Mouse (Mus musculus): ENCODE results near the gene Trex2. TPM values are rescaled to one million over a fixed set of nuclear protein-coding genes. Genes with fewer than 3 reads are reported as not detected.
"Not testable (repeated sequence)": the region's sequence is repeated elsewhere in the genome, so short reads cannot be mapped to it uniquely, and the experiment has no call there.

Trex2 gene
- polyA plus RNA-seq, 1 experiment = not detected

DNA sequence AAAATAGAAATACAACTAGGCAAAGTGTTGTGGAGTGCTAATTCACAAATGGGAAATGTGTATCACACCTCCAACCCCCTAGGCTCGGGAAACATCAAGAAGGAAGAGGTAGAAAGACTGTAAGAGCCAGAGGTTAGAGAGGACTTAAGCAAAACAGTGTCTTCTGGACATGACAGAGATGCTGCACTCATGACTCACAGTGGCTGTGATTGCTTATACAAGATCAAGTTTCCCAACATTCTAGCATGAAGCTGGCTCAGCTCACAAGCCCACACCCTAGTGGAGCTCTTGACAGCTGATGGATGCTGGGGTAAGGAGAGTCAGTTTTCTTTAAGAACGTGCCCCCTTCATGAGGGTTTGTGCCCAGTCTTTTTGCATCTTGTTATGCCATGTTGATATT, 6.3 kb upstream of the Trex2 start:
- Histone ChIP-seq H3K4me1 (ENCODE audit: control insufficient read depth, insufficient read depth, low read length) (peaks cover 9% of the 10 kb centered on the region), H3K4me3 (ENCODE audit: insufficient read depth, low read length) (no peak overlapping the region), H3K27ac (ENCODE audit: insufficient read depth, low read depth, low read length) (no peak overlapping the region)
- TF ChIP-seq CTCF (IDR thresholded peaks at IDR 0.05; ENCODE audit: low read depth, low read length) (no peak), POLR2A (IDR thresholded peaks at IDR 0.05; ENCODE audit: borderline replicate concordance, low read depth, low read length) (no peak)

DNA sequence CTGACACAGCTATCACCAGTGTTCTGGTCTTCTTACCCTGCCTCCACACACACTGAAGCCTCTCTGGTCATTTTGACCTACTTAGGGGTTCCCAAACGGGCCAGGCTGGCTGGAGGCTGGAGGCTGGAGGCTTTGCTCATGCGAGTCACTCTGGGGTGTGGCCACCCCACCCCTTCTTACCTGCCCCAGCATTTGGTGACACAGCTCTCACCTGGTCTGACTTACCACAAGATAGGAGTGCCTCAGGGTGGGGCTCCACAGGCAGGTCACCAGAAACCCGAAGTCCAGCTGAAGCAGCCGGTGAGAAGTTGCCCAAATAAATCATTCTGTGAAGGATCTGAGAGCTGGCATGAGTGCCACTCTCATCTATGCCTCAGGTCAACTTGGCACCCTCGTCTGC, 2.3 kb downstream of the Trex2 start:
- TF ChIP-seq POLR2A (IDR thresholded peaks at IDR 0.05; ENCODE audit: borderline replicate concordance, low read depth, low read length) (no peak), CTCF (IDR thresholded peaks at IDR 0.05; ENCODE audit: low read depth, low read length) (no peak)
- no peak overlapping the region for H3K27ac ChIP-seq (ENCODE audit: insufficient read depth, low read depth, low read length)
- H3K4me1 ChIP-seq (ENCODE audit: control insufficient read depth, insufficient read depth, low read length) = no peaks in the 10 kb centered on the region

DNA sequence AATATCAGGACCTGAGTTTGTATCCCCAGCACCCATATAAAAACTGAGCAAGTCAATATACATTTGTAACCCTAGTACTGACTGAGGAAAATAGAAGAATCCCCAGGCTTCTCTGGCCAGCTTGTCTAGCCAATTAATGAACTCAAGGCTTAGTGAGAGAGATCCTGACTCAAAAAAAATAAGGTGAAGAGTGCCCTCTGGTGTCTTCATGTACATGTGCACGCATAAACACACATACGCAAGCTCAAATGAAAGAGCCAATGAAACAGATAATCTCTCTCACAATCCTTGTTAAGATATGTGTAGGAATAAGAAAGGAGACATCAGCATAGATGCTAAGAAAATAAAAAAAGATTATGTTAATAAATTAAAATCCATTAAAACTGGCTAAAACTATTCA, 5.1 kb downstream of the Trex2 start:
- Histone ChIP-seq H3K4me1 (ENCODE audit: control insufficient read depth, insufficient read depth, low read length) (no peaks in the 10 kb centered on the region), H3K27ac (ENCODE audit: insufficient read depth, low read depth, low read length) (no peak overlapping the region), H3K4me3 (ENCODE audit: insufficient read depth, low read length) (no peak overlapping the region)
- no peak for TF ChIP-seq CTCF (IDR thresholded peaks at IDR 0.05; ENCODE audit: low read depth, low read length)
- TF ChIP-seq POLR2A (IDR thresholded peaks at IDR 0.05; ENCODE audit: borderline replicate concordance, low read depth, low read length) = no peak

More for the DNA sequence above, 2.3 kb downstream of the Trex2 start:
- H3K4me3 ChIP-seq (ENCODE audit: insufficient read depth, low read length) = no peak overlapping the region

- TF ChIP-seq POLR2A (IDR thresholded peaks at IDR 0.05; ENCODE audit: borderline replicate concordance, low read depth, low read length) = no peak
- no peak overlapping the region for H3K4me3 ChIP-seq (ENCODE audit: insufficient read depth, low read length)
- no peak overlapping the region for H3K27ac ChIP-seq (ENCODE audit: insufficient read depth, low read depth, low read length)
- H3K4me1 ChIP-seq (ENCODE audit: control insufficient read depth, insufficient read depth, low read length) = no peaks in the 10 kb centered on the region
Measured at GRCm38 (mm10) chrX:73412767-73413166, 22.4 kb downstream of the Trex2 start.

DNA sequence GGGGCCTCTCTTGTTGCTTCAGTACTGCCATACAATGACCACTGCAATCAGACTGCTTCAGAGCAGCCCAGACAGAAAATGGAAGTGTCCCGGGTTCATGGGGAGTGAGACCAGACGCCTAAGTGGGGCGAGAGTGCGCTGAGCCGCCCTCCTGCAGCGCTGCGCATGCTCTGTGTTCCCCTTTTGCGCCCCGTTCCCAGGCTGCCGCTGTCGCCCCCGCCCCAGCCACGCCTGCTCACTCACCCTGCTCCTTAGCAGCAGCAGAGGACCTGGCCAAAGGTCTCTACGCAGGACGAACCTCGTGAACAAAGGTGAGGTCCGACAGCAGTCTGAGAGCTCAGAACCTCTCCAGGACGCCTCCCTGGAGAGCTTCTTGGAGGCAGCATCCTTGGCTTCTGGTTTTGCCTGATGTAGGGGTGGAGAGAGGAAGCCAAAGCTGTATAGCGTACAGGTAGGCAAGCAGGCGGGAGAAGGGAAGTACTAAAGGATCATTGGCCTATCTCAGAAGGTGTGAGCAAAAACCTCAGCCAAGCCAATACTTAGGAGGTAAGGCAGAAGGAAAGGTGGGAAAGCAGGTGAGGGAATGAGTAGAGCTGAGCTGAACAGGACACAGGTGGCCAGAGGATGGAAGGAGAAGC, 24.1 kb downstream of the Trex2 start, which contains the start of gene Zfp92:
Gene Zfp92, plus strand, starts transcription at position 217 of the 638 bp plus-strand sequence.
- no peak within 1 kb of the TSS for H3K27ac ChIP-seq (ENCODE audit: insufficient read depth, low read depth, low read length)
- peak within 1 kb of the TSS; percentile 41 for H3K4me3 ChIP-seq (ENCODE audit: insufficient read depth, low read length)
- no peak for TF ChIP-seq POLR2A (IDR thresholded peaks at IDR 0.05; ENCODE audit: borderline replicate concordance, low read depth, low read length)
- TF ChIP-seq CTCF (IDR thresholded peaks at IDR 0.05; ENCODE audit: low read depth, low read length) = no peak
- no peaks in the 10 kb centered on the region for H3K4me1 ChIP-seq (ENCODE audit: control insufficient read depth, insufficient read depth, low read length)

- TF ChIP-seq CTCF (IDR thresholded peaks at IDR 0.05; ENCODE audit: low read depth, low read length) (no peak), POLR2A (IDR thresholded peaks at IDR 0.05; ENCODE audit: borderline replicate concordance, low read depth, low read length) (no peak)
- no peak overlapping the region for H3K4me3 ChIP-seq (ENCODE audit: insufficient read depth, low read length)
Measured at GRCm38 (mm10) chrX:73401616-73402015, 33.5 kb downstream of the Trex2 start.

GRCm38 (mm10) chrX:73400951-73401350, 34.2 kb downstream of the Trex2 start:
- TF ChIP-seq CTCF (IDR thresholded peaks at IDR 0.05; ENCODE audit: low read depth, low read length) = no peak
- no peak for TF ChIP-seq POLR2A (IDR thresholded peaks at IDR 0.05; ENCODE audit: borderline replicate concordance, low read depth, low read length)
- Histone ChIP-seq H3K4me3 (ENCODE audit: insufficient read depth, low read length) (no peak overlapping the region), H3K27ac (ENCODE audit: insufficient read depth, low read depth, low read length) (no peak overlapping the region), H3K4me1 (ENCODE audit: control insufficient read depth, insufficient read depth, low read length) (no peaks in the 10 kb centered on the region)

More at GRCm38 (mm10) chrX:73401616-73402015, 33.5 kb downstream of the Trex2 start:
- Histone ChIP-seq H3K4me1 (ENCODE audit: control insufficient read depth, insufficient read depth, low read length) (no peaks in the 10 kb centered on the region), H3K27ac (ENCODE audit: insufficient read depth, low read depth, low read length) (no peak overlapping the region)

DNA sequence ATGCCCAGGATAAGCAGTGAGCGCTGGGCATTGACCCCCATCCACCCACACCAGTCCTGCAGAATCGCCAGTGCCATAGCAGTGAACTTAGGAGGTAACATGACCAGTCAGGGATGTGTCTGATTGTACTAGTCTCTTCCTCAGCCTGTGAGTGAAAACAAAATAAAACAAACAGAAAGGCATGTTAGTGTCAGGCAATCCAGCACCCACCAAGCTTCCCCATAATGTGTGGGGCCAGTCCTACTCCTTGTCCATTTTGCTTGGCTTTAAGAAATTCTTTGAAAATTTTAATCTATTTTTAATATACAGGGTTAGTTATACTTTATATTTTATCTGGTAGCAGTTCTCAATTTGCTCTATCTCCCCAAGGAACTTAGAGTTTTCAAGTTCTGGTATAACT, 36.5 kb downstream of the Trex2 start, which contains the start of gene Gm18336:
Gene Gm18336, minus strand, starts transcription at position 101 of the 400 bp plus-strand sequence.
- not testable (repeated sequence) for H3K4me3 ChIP-seq (ENCODE audit: insufficient read depth, low read length); H3K4me1 ChIP-seq (ENCODE audit: control insufficient read depth, insufficient read depth, low read length); H3K27ac ChIP-seq (ENCODE audit: insufficient read depth, low read depth, low read length)

- TF ChIP-seq CTCF (IDR thresholded peaks at IDR 0.05; ENCODE audit: low read depth, low read length) (no peak), POLR2A (IDR thresholded peaks at IDR 0.05; ENCODE audit: borderline replicate concordance, low read depth, low read length) (no peak)
- H3K4me3 ChIP-seq (ENCODE audit: insufficient read depth, low read length) = no peak overlapping the region
- no peaks in the 10 kb centered on the region for H3K4me1 ChIP-seq (ENCODE audit: control insufficient read depth, insufficient read depth, low read length)
- H3K27ac ChIP-seq (ENCODE audit: insufficient read depth, low read depth, low read length) = no peak overlapping the region
Measured at GRCm38 (mm10) chrX:73396446-73396845, 38.7 kb downstream of the Trex2 start.

GRCm38 (mm10) chrX:73391481-73391880, 43.7 kb downstream of the Trex2 start:
- Histone ChIP-seq H3K4me3 (ENCODE audit: insufficient read depth, low read length) (no peak overlapping the region), H3K4me1 (ENCODE audit: control insufficient read depth, insufficient read depth, low read length) (no peaks in the 10 kb centered on the region), H3K27ac (ENCODE audit: insufficient read depth, low read depth, low read length) (no peak overlapping the region)
- TF ChIP-seq CTCF (IDR thresholded peaks at IDR 0.05; ENCODE audit: low read depth, low read length) (no peak), POLR2A (IDR thresholded peaks at IDR 0.05; ENCODE audit: borderline replicate concordance, low read depth, low read length) (no peak)

- Histone ChIP-seq H3K27ac (ENCODE audit: insufficient read depth, low read depth, low read length) (no peak overlapping the region), H3K4me1 (ENCODE audit: control insufficient read depth, insufficient read depth, low read length) (no peaks in the 10 kb centered on the region), H3K4me3 (ENCODE audit: insufficient read depth, low read length) (no peak overlapping the region)
- no peak for TF ChIP-seq POLR2A (IDR thresholded peaks at IDR 0.05; ENCODE audit: borderline replicate concordance, low read depth, low read length)
- TF ChIP-seq CTCF (IDR thresholded peaks at IDR 0.05; ENCODE audit: low read depth, low read length) = no peak
Measured at GRCm38 (mm10) chrX:73384924-73385323, 50.2 kb downstream of the Trex2 start.

Data from bone marrow macrophage, adult 2 months (primary cell).